Mouse (Mus musculus): ENCODE measurements around the gene Cacnb3. TPM values are rescaled to one million over a fixed set of nuclear protein-coding genes. Genes with fewer than 3 reads are reported as not detected.
A peak's percentile ranks its signal among the peaks of the same experiment; 100 is the strongest.
"Not testable (repeated sequence)": the region's sequence is repeated elsewhere in the genome, so short reads cannot be mapped to it uniquely, and the experiment has no call there.

Gene Cacnb3
- 32.3 and 33.4 TPM in 2 replicates for polyA plus RNA-seq (2014; fragmentation: Nextera tagmentation; extraction: Ambion mirVana)

- H3K27me3 ChIP-seq (ENCODE audit: control insufficient read depth, insufficient read depth, low read length), result peaks cover 17% of the 10 kb centered on the region
- H3K36me3 ChIP-seq (replicated peaks; ENCODE audit: control insufficient read depth, insufficient read depth, low read depth, low read length), result no peaks in the 10 kb centered on the region
- peak within 1 kb of the TSS; percentile 52 for H3K9ac ChIP-seq (replicated peaks; ENCODE audit: low read length)
- peaks cover 7% of the 10 kb centered on the region for H3K4me1 ChIP-seq (ENCODE audit: control insufficient read depth, insufficient read depth, low read length)
- 30% methylated on average over 4 of the region's 4 CpGs for WGBS
- H3K4me2 ChIP-seq (ENCODE audit: low read depth, low read length), result peak within 1 kb of the TSS; percentile 99
- H3K9me3 ChIP-seq (replicated peaks; ENCODE audit: control insufficient read depth, low read length), result no peaks in the 10 kb centered on the region
- DNase-seq (ENCODE audit: low spot score), result no peak
- H3K4me3 ChIP-seq (ENCODE audit: low read depth, low read length), result peak within 1 kb of the TSS; percentile 75; the same call in 1 of the 2 replicates
- H3K27ac ChIP-seq (replicated peaks; ENCODE audit: low read depth, low read length), result no peak within 1 kb of the TSS
- ATAC-seq (replicated peaks; ENCODE audit: insufficient number of reproducible peaks, low FRiP score, low TSS enrichment, low read depth), result no peak
Observed at GRCm38 (mm10) chr15:98630540-98630939, at the start of gene Cacnb3. TSS of gene Cacnb3 (plus strand) at chr15:98630840.

- Histone ChIP-seq H3K4me1 (ENCODE audit: control insufficient read depth, insufficient read depth, low read length) (no peaks in the 10 kb centered on the region), H3K27me3 (ENCODE audit: control insufficient read depth, insufficient read depth, low read length) (no peaks in the 10 kb centered on the region), H3K4me3 (ENCODE audit: low read depth, low read length) (no peak overlapping the region), H3K9me3 (replicated peaks; ENCODE audit: control insufficient read depth, low read length) (no peaks in the 10 kb centered on the region), H3K27ac (replicated peaks; ENCODE audit: low read depth, low read length) (no peak overlapping the region), H3K36me3 (replicated peaks; ENCODE audit: control insufficient read depth, insufficient read depth, low read depth, low read length) (no peaks in the 10 kb centered on the region; the same call in 1 of the 2 replicates), H3K4me2 (ENCODE audit: low read depth, low read length) (no peak overlapping the region), H3K9ac (replicated peaks; ENCODE audit: low read length) (no peak overlapping the region)
- 86% methylated on average over 8 of the region's 8 CpGs for WGBS
- DNase-seq (ENCODE audit: low spot score), result no peak
- ATAC-seq (replicated peaks; ENCODE audit: insufficient number of reproducible peaks, low FRiP score, low TSS enrichment, low read depth), result no peak
Observed at GRCm38 (mm10) chr15:98582410-98582809, 48.2 kb upstream of the Cacnb3 start.

GRCm38 (mm10) chr15:98582996-98583395, 47.6 kb upstream of the Cacnb3 start:
- ATAC-seq (replicated peaks; ENCODE audit: insufficient number of reproducible peaks, low FRiP score, low TSS enrichment, low read depth), result no peak
- Histone ChIP-seq H3K36me3 (replicated peaks; ENCODE audit: control insufficient read depth, insufficient read depth, low read depth, low read length) (no peaks in the 10 kb centered on the region; the same call in 1 of the 2 replicates), H3K27me3 (ENCODE audit: control insufficient read depth, insufficient read depth, low read length) (no peaks in the 10 kb centered on the region), H3K9me3 (replicated peaks; ENCODE audit: control insufficient read depth, low read length) (no peaks in the 10 kb centered on the region), H3K4me2 (ENCODE audit: low read depth, low read length) (no peak overlapping the region), H3K27ac (replicated peaks; ENCODE audit: low read depth, low read length) (no peak overlapping the region), H3K4me1 (ENCODE audit: control insufficient read depth, insufficient read depth, low read length) (no peaks in the 10 kb centered on the region), H3K4me3 (ENCODE audit: low read depth, low read length) (no peak overlapping the region), H3K9ac (replicated peaks; ENCODE audit: low read length) (no peak overlapping the region)
- no peak for DNase-seq (ENCODE audit: low spot score)
- WGBS, result 71% methylated on average over 8 of the region's 8 CpGs

- 32% methylated on average over 7 of the region's 7 CpGs for WGBS
- Histone ChIP-seq H3K27ac (replicated peaks; ENCODE audit: low read depth, low read length) (no peak overlapping the region), H3K4me1 (ENCODE audit: control insufficient read depth, insufficient read depth, low read length) (no peaks in the 10 kb centered on the region), H3K4me3 (ENCODE audit: low read depth, low read length) (no peak overlapping the region), H3K9ac (replicated peaks; ENCODE audit: low read length) (no peak overlapping the region), H3K9me3 (replicated peaks; ENCODE audit: control insufficient read depth, low read length) (no peaks in the 10 kb centered on the region), H3K27me3 (ENCODE audit: control insufficient read depth, insufficient read depth, low read length) (no peaks in the 10 kb centered on the region), H3K36me3 (replicated peaks; ENCODE audit: control insufficient read depth, insufficient read depth, low read depth, low read length) (no peaks in the 10 kb centered on the region; the same call in 1 of the 2 replicates), H3K4me2 (ENCODE audit: low read depth, low read length) (no peak overlapping the region)
- DNase-seq (ENCODE audit: low spot score), result no peak
- ATAC-seq (replicated peaks; ENCODE audit: insufficient number of reproducible peaks, low FRiP score, low TSS enrichment, low read depth), result no peak
Observed at GRCm38 (mm10) chr15:98585421-98585820, 45.2 kb upstream of the Cacnb3 start.

GRCm38 (mm10) chr15:98586141-98586540, 44.5 kb upstream of the Cacnb3 start:
- not testable (repeated sequence) for H3K4me3 ChIP-seq (ENCODE audit: low read depth, low read length); ATAC-seq (replicated peaks; ENCODE audit: insufficient number of reproducible peaks, low FRiP score, low TSS enrichment, low read depth); H3K9ac ChIP-seq (replicated peaks; ENCODE audit: low read length); H3K27me3 ChIP-seq (ENCODE audit: control insufficient read depth, insufficient read depth, low read length); H3K27ac ChIP-seq (replicated peaks; ENCODE audit: low read depth, low read length); H3K36me3 ChIP-seq (replicated peaks; ENCODE audit: control insufficient read depth, insufficient read depth, low read depth, low read length); H3K4me1 ChIP-seq (ENCODE audit: control insufficient read depth, insufficient read depth, low read length); DNase-seq (ENCODE audit: low spot score); H3K4me2 ChIP-seq (ENCODE audit: low read depth, low read length); H3K9me3 ChIP-seq (replicated peaks; ENCODE audit: control insufficient read depth, low read length)
- WGBS, result 81% methylated on average over 9 of the region's 9 CpGs

- no peaks in the 10 kb centered on the region for H3K4me1 ChIP-seq (ENCODE audit: control insufficient read depth, insufficient read depth, low read length)
- WGBS, result 88% methylated on average over 11 of the region's 11 CpGs
- ATAC-seq (replicated peaks; ENCODE audit: insufficient number of reproducible peaks, low FRiP score, low TSS enrichment, low read depth), result no peak
Observed at GRCm38 (mm10) chr15:98587751-98588150, 42.9 kb upstream of the Cacnb3 start.

GRCm38 (mm10) chr15:98589640-98590336, 40.9 kb upstream of the Cacnb3 start:
- ATAC-seq (replicated peaks; ENCODE audit: insufficient number of reproducible peaks, low FRiP score, low TSS enrichment, low read depth) (no peak), DNase-seq (ENCODE audit: low spot score) (no peak)
- H3K27me3 ChIP-seq (ENCODE audit: control insufficient read depth, insufficient read depth, low read length), result no peaks in the 10 kb centered on the region
- no peaks in the 10 kb centered on the region for H3K9me3 ChIP-seq (replicated peaks; ENCODE audit: control insufficient read depth, low read length)
- H3K27ac ChIP-seq (replicated peaks; ENCODE audit: low read depth, low read length), result no peak overlapping the region
- H3K4me1 ChIP-seq (ENCODE audit: control insufficient read depth, insufficient read depth, low read length), result no peaks in the 10 kb centered on the region
- peaks cover 2% of the 10 kb centered on the region for H3K36me3 ChIP-seq (replicated peaks; ENCODE audit: control insufficient read depth, insufficient read depth, low read depth, low read length)
- H3K4me3 ChIP-seq (ENCODE audit: low read depth, low read length), result no peak overlapping the region
- 67% methylated on average over 7 of the region's 7 CpGs for WGBS
- no peak overlapping the region for H3K4me2 ChIP-seq (ENCODE audit: low read depth, low read length)
- H3K9ac ChIP-seq (replicated peaks; ENCODE audit: low read length), result no peak overlapping the region

More at GRCm38 (mm10) chr15:98587751-98588150, 42.9 kb upstream of the Cacnb3 start:
- Histone ChIP-seq H3K27ac (replicated peaks; ENCODE audit: low read depth, low read length) (no peak overlapping the region), H3K9ac (replicated peaks; ENCODE audit: low read length) (no peak overlapping the region), H3K36me3 (replicated peaks; ENCODE audit: control insufficient read depth, insufficient read depth, low read depth, low read length) (peaks cover 2% of the 10 kb centered on the region), H3K4me2 (ENCODE audit: low read depth, low read length) (no peak overlapping the region), H3K27me3 (ENCODE audit: control insufficient read depth, insufficient read depth, low read length) (no peaks in the 10 kb centered on the region), H3K9me3 (replicated peaks; ENCODE audit: control insufficient read depth, low read length) (no peaks in the 10 kb centered on the region), H3K4me3 (ENCODE audit: low read depth, low read length) (no peak overlapping the region)
- no peak for DNase-seq (ENCODE audit: low spot score)

- Histone ChIP-seq H3K9ac (replicated peaks; ENCODE audit: low read length) (no peak overlapping the region), H3K4me3 (ENCODE audit: low read depth, low read length) (no peak overlapping the region), H3K4me1 (ENCODE audit: control insufficient read depth, insufficient read depth, low read length) (no peaks in the 10 kb centered on the region), H3K36me3 (replicated peaks; ENCODE audit: control insufficient read depth, insufficient read depth, low read depth, low read length) (peaks cover 9% of the 10 kb centered on the region), H3K4me2 (ENCODE audit: low read depth, low read length) (no peak overlapping the region), H3K27me3 (ENCODE audit: control insufficient read depth, insufficient read depth, low read length) (no peaks in the 10 kb centered on the region), H3K27ac (replicated peaks; ENCODE audit: low read depth, low read length) (no peak overlapping the region), H3K9me3 (replicated peaks; ENCODE audit: control insufficient read depth, low read length) (no peaks in the 10 kb centered on the region)
- DNase-seq (ENCODE audit: low spot score) (no peak), ATAC-seq (replicated peaks; ENCODE audit: insufficient number of reproducible peaks, low FRiP score, low TSS enrichment, low read depth) (no peak)
- WGBS, result 76% methylated on average over 4 of the region's 4 CpGs
Observed at GRCm38 (mm10) chr15:98591396-98591795, 39.2 kb upstream of the Cacnb3 start.
